Comparison of ENCODE assay signal across 8 mouse cellular contexts in genomic region chr16:23609748-23610185, GRCm38 (mm10).
DNase-seq lines count a peak whose midpoint lies in the region; TF ChIP-seq lines count a peak whose summit lies in the region.

No protein-coding gene starts in this region.

- no peak for TF ChIP-seq CTCF in lung, adult 2 months (IDR thresholded peaks at IDR 0.05; ENCODE audit: insufficient read depth, low read length)
- TF ChIP-seq CTCF in olfactory bulb, adult 2 months (IDR thresholded peaks at IDR 0.05; ENCODE audit: insufficient read depth, low read depth, low read length) = no peak

- WGBS in forebrain, embryonic 10.5 days = 54% methylated on average over 11 of the region's 11 CpGs
- 10% methylated on average over 11 of the region's 11 CpGs for WGBS in large intestine, adult 2 months
- 3% methylated on average over 11 of the region's 11 CpGs for WGBS in lung, adult 2 months
- WGBS in olfactory bulb, adult 2 months = 21% methylated on average over 11 of the region's 11 CpGs

- peak; percentile 5 for DNase-seq in ES-CJ7 (ENCODE audit: low read depth, low spot score)
- peak; percentile 64 for DNase-seq in brain, adult 2 months (ENCODE audit: low read depth, low spot score)
- DNase-seq in forebrain, embryonic 10.5 days (ENCODE audit: extremely low spot score, low spot score) = no peak
- peak; percentile 63 to 72 for DNase-seq in heart, postnatal 36 days
- peak; percentile 57 for DNase-seq in large intestine, adult 2 months (ENCODE audit: low read depth, low spot score)
- DNase-seq in lung, adult 2 months = peak; percentile 48
- peak; percentile 44 for DNase-seq in thymus, postnatal 4 days

- 0 out of 2 replicates have a peak, but pooled peaks cover 5% of the 10 kb centered on the region for H3K27me3 ChIP-seq in forebrain, embryonic 10.5 days (ENCODE audit: poor library complexity, severe bottlenecking)

- peaks cover 7% of the 10 kb centered on the region; the same call in 1 of the 2 replicates for H3K4me1 ChIP-seq in forebrain, embryonic 10.5 days
- peaks cover 6% of the 10 kb centered on the region; the same call in 1 of the 2 replicates for H3K4me1 ChIP-seq in lung, adult 2 months (ENCODE audit: control insufficient read depth, insufficient read depth, low read length)
- H3K4me1 ChIP-seq in olfactory bulb, adult 2 months (ENCODE audit: control insufficient read depth, insufficient read depth, low read length) = 0 out of 2 replicates have a peak, but pooled peaks cover 5% of the 10 kb centered on the region

- intact Hi-C loops in heart, postnatal 36 days (cut with DNase I) = no loop called here

- H3K4me3 ChIP-seq in forebrain, embryonic 10.5 days = peak overlapping the region; percentile 11; the same call in 1 of the 2 replicates
- H3K4me3 ChIP-seq in lung, adult 2 months (replicated peaks; ENCODE audit: extremely low read depth, low read depth, low read length) = peak overlapping the region; percentile 79
- H3K4me3 ChIP-seq in olfactory bulb, adult 2 months (ENCODE audit: insufficient read depth, low read depth, low read length) = peak overlapping the region; percentile 35

- no peaks in the 10 kb centered on the region for H3K9me3 ChIP-seq in forebrain, embryonic 10.5 days

- peak; percentile 54; the same call in 1 of the 2 replicates for TF ChIP-seq POLR2A in lung, adult 2 months (IDR thresholded peaks at IDR 0.05; ENCODE audit: borderline replicate concordance, extremely low read depth, low read depth, low read length)
- TF ChIP-seq POLR2A in olfactory bulb, adult 2 months (IDR thresholded peaks at IDR 0.05; ENCODE audit: insufficient read depth, low read depth, low read length) = no peak

- H3K27ac ChIP-seq in forebrain, embryonic 10.5 days = 0 out of 2 replicates have a peak overlapping the region, but pooled peaks have one; percentile 20
- H3K27ac ChIP-seq in olfactory bulb, adult 2 months (ENCODE audit: insufficient read depth, low read depth, low read length) = no peak overlapping the region; the same call in 1 of the 2 replicates

- H3K36me3 ChIP-seq in forebrain, embryonic 10.5 days (replicated peaks) = no peaks in the 10 kb centered on the region

Comparison
In these comparisons a context has a peak if more than half of its experiments do, and no peak if none do; other contexts are left out.
1. H3K4me3 ChIP-seq: peak in every context shown above with its lines; median percentile 79 in lung, adult 2 months; 35 in olfactory bulb, adult 2 months; 11 in forebrain, embryonic 10.5 days.